In the genomic region with DNA sequence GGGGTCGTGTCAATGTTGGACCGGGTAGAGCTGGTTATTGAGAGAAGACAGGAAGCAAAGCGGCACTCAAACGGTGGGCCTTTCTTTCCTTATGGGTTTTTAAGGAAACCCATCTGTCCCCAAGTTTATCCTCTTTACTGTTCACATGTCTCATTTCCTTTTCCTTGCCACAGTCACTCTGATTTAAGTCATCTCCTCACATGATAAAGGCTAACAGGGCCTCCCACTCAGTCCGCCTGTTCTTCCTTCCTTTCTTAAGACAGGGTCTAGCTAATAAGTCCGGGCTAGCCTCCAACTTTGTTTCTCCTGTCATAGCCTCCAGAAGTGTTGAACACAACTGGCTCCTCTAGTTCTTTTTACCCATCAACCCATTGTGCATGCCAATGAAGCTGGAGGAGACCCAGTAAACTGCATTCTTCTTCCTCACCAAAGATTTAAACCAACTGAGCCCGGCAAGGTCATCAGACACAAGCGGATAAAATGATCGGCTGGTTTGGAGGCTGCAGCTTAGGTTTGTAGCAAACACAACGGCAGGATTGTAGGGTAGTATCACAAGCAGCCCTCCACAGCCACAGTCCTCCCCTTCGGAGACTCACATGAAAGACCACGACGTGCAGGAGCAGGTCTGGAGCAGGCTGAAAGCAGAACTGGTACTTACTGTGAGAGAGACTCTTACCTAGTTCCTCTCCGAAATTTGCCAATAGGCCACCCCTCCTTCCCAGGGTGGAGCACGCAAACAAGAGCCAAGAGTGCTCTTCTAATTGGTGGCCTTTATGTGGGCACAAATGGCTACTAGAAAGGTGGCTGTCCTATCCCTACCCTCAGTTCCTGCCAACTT, we compare ENCODE assay signal across 11 mouse cellular contexts. TPM values are rescaled to one million over a fixed set of nuclear protein-coding genes. Genes with fewer than 3 reads are reported as not detected.
A peak's percentile ranks its signal among the peaks of the same experiment; 100 is the strongest.
DNase-seq lines count a peak whose midpoint lies in the region; ATAC-seq and TF ChIP-seq lines count a peak whose summit lies in the region.
"Had no signal": no experiment of that assay in that cellular context is flagged by ENCODE, and none has a peak within 500 bp of the region (broad histone marks: within the 10 kb centered on the region; RNA-seq: fewer than 3 reads in every experiment).

No protein-coding gene starts in this region.

- WGBS in kidney, adult 2 months: 82% methylated on average over 15 of the region's 15 CpGs
- 92% methylated on average over 15 of the region's 15 CpGs for WGBS in hindbrain, embryonic 14.5 days

- peak; percentile 21 for DNase-seq in kidney, adult 2 months
- DNase-seq in kidney, postnatal 4 days: no peak
- DNase-seq in lung, postnatal 10 days: peak; percentile 25
- DNase-seq in spleen, adult 12 weeks (ENCODE audit: low spot score): peak; percentile 26
- no peak for DNase-seq in cerebellum, postnatal 14 days
- no peak for DNase-seq in retina, postnatal 1 day
- no peak for DNase-seq in hindbrain, embryonic 14.5 days (ENCODE audit: low spot score)
- DNase-seq: liver, embryonic 13.5 days had no signal

- H3K9me3 ChIP-seq in hindbrain, embryonic 14.5 days (ENCODE audit: control insufficient read depth, low read length): no peaks in the 10 kb centered on the region
- H3K9me3 ChIP-seq: embryonic facial prominence, embryonic 13.5 days; forebrain, embryonic 15.5 days; liver, embryonic 13.5 days had no signal

- no peak for TF ChIP-seq POLR2A in kidney, adult 2 months (IDR thresholded peaks at IDR 0.05; ENCODE audit: low read depth, low read length)
- TF ChIP-seq POLR2A in bone marrow macrophage, adult 2 months (IDR thresholded peaks at IDR 0.05; ENCODE audit: borderline replicate concordance, low read depth, low read length): peak; percentile 82; the same call in 1 of the 2 replicates

- no peak overlapping the region for H3K9ac ChIP-seq in hindbrain, embryonic 14.5 days
- H3K9ac ChIP-seq: embryonic facial prominence, embryonic 13.5 days; forebrain, embryonic 15.5 days; liver, embryonic 13.5 days had no signal

- no peak overlapping the region for H3K4me3 ChIP-seq in kidney, adult 2 months (ENCODE audit: insufficient read depth, low read depth, low read length)
- peak overlapping the region; percentile 68 for H3K4me3 ChIP-seq in bone marrow macrophage, adult 2 months (ENCODE audit: insufficient read depth, low read length)
- H3K4me3 ChIP-seq in hindbrain, embryonic 14.5 days (replicated peaks; ENCODE audit: low read length): no peak overlapping the region
- H3K4me3 ChIP-seq: embryonic facial prominence, embryonic 13.5 days; forebrain, embryonic 15.5 days; liver, embryonic 13.5 days had no signal

- no peaks in the 10 kb centered on the region for H3K27me3 ChIP-seq in kidney, adult 2 months (replicated peaks; ENCODE audit: control insufficient read depth, insufficient read depth, low read length)
- H3K27me3 ChIP-seq in hindbrain, embryonic 14.5 days (ENCODE audit: control insufficient read depth, insufficient read depth, low read length): no peaks in the 10 kb centered on the region
- H3K27me3 ChIP-seq: embryonic facial prominence, embryonic 13.5 days; forebrain, embryonic 15.5 days; liver, embryonic 13.5 days had no signal

- ATAC-seq in hindbrain, embryonic 14.5 days (ENCODE audit: low FRiP score): no peak
- ATAC-seq: forebrain, embryonic 15.5 days had no signal

- H3K4me1 ChIP-seq in kidney, adult 2 months (ENCODE audit: control insufficient read depth, insufficient read depth, low read length): no peaks in the 10 kb centered on the region
- H3K4me1 ChIP-seq in bone marrow macrophage, adult 2 months (ENCODE audit: control insufficient read depth, insufficient read depth, low read length): peaks cover 41% of the 10 kb centered on the region
- H3K4me1 ChIP-seq in hindbrain, embryonic 14.5 days (replicated peaks; ENCODE audit: control insufficient read depth, insufficient read depth, low read length): no peaks in the 10 kb centered on the region
- H3K4me1 ChIP-seq: embryonic facial prominence, embryonic 13.5 days; liver, embryonic 13.5 days had no signal

- no peaks in the 10 kb centered on the region for H3K36me3 ChIP-seq in kidney, adult 2 months (ENCODE audit: control insufficient read depth, insufficient read depth, low read length)
- peaks cover 3% of the 10 kb centered on the region; the same call in 1 of the 2 replicates for H3K36me3 ChIP-seq in hindbrain, embryonic 14.5 days (replicated peaks; ENCODE audit: control insufficient read depth, insufficient read depth)
- H3K36me3 ChIP-seq: embryonic facial prominence, embryonic 13.5 days; forebrain, embryonic 15.5 days; liver, embryonic 13.5 days had no signal

- no peak overlapping the region for H3K27ac ChIP-seq in kidney, adult 2 months (ENCODE audit: insufficient read depth, low read depth, low read length)
- H3K27ac ChIP-seq in bone marrow macrophage, adult 2 months (ENCODE audit: insufficient read depth, low read depth, low read length): peak overlapping the region; percentile 100
- H3K27ac ChIP-seq in hindbrain, embryonic 14.5 days: no peak overlapping the region
- H3K27ac ChIP-seq: embryonic facial prominence, embryonic 13.5 days; forebrain, embryonic 15.5 days; liver, embryonic 13.5 days had no signal

- TF ChIP-seq CTCF in kidney, adult 2 months (conservative IDR thresholded peaks at IDR 0.05; ENCODE audit: insufficient read depth, insufficient read length, low read depth, low read length): no peak
- no peak for TF ChIP-seq CTCF in bone marrow macrophage, adult 2 months (IDR thresholded peaks at IDR 0.05; ENCODE audit: low read depth, low read length)

- H3K4me2 ChIP-seq in hindbrain, embryonic 14.5 days (replicated peaks): no peak overlapping the region
- H3K4me2 ChIP-seq: embryonic facial prominence, embryonic 13.5 days; forebrain, embryonic 15.5 days; liver, embryonic 13.5 days had no signal

RNA-seq across cellular contexts. Expression of a gene that starts 29.0 kb away (rescaled TPM):
- polyA plus RNA-seq in kidney, adult 2 months (2012; rRNA removed): 3.3 and 3.7 TPM in 2 replicates
- polyA plus RNA-seq in bone marrow macrophage, adult 2 months (2012; ENCODE audit: insufficient read depth, insufficient read length, missing spikeins): 24.1 and 24.9 TPM in 2 replicates
- 9.1 and 10.4 TPM in 2 replicates for polyA plus RNA-seq in hindbrain, embryonic 14.5 days (2014; fragmentation: Nextera tagmentation; extraction: Ambion mirVana)

Comparison
In these comparisons a context has a peak if more than half of its experiments do, and no peak if none do; other contexts are left out.
1. DNase-seq: peak in kidney, adult 2 months (single experiment), lung, postnatal 10 days (single experiment) and spleen, adult 12 weeks (single experiment); none in kidney, postnatal 4 days (0 of 2), cerebellum, postnatal 14 days (0 of 2), retina, postnatal 1 day (single experiment) and hindbrain, embryonic 14.5 days (single experiment).